Mouse (Mus musculus) megakaryocyte, adult 5-6 weeks (primary cell): ENCODE results near the gene Sema4g. TPM values are rescaled to one million over a fixed set of nuclear protein-coding genes. Genes with fewer than 3 reads are reported as not detected.

Experiments
- ATAC-seq: 2 replicates; pipeline ENCODE4 v1.8.0; 2016; ENCODE audit warnings: mild to moderate bottlenecking, inconsistent platforms; ENCODE audit not compliant: poor library complexity, severe bottlenecking
- total RNA-seq, 2 experiments: library from RNA; stranded (forward) in 1 of 2; stranded (reverse) in 1 of 2; fragments of 153-499, 151-499 nt in 1 of 2; fragments of 221-1000, 200-1000 nt in 1 of 2; gene quantifications; 2 replicates each; pipeline versions ENCODE4 v1.2.3 to v1.2.4; 2015 to 2017

The Sema4g gene
- total RNA-seq (2015) (not detected in 2 replicates), total RNA-seq (2017) (not detected in 2 replicates)

GRCm38 (mm10) chr19:44988831-44989566, at the start of gene Sema4g:
Gene Sema4g (plus strand): TSS chr19:44989101.
- ATAC-seq, result no peak

DNA sequence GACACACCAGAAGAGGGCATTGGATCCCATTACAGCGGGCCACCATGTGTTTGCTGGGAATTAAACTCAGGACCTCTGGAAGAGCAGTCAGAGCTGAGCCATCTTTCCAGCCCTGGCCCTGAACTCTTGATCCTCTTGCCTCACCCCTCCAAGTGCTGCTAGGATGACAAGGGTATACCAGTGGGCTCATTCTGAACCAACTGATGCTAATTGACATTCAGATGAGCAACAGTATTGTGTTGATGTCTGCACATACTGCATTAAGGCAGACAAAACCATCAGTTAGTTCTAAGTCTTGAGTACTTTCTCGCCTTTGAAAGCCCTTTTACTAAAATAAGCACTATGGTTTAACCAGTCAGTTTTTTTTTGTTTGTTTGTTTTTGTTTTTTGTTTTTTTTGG, 29.3 kb upstream of the Sema4g start:
- no peak for ATAC-seq

DNA sequence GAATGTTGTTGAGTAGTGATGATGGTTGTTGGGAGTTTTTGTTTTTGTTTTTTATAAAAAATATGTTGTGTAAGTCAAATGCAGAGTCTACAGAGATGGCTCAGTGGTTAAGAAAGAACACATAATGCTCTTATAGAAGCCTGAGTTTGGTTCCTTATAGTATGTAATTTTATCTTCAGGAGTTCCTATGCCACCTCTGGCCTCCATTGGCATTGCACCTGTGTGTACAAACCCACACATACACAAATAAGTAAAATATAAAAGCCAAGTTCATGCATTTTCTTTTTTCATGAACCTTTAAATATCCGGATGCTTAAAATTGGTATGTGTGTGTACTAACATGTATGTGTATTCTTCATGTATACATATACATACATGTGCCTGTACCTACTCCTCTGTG, 22.9 kb upstream of the Sema4g start:
- ATAC-seq, result no peak

GRCm38 (mm10) chr19:44968329-44968728, 20.6 kb upstream of the Sema4g start:
- no peak for ATAC-seq

DNA sequence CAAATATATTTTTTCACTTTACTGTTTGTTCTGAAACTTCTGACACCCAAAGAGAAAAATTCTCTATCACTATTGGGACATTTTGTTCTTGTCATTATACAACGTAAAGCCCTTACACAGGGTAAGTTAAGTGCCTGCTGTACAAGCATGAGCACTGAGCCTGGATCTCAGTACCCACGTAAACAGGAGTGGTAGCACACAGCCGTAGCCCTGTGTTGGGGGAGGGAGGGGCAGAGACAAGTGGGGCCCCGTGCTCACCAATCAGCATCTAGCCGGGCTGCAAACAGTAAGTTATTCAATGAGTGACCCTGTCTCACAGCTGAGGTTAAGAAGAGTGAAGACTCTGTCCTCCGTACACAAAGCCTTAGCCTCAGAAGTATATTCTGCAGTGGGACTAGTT, 12.3 kb upstream of the Sema4g start:
- ATAC-seq, result no peak

DNA sequence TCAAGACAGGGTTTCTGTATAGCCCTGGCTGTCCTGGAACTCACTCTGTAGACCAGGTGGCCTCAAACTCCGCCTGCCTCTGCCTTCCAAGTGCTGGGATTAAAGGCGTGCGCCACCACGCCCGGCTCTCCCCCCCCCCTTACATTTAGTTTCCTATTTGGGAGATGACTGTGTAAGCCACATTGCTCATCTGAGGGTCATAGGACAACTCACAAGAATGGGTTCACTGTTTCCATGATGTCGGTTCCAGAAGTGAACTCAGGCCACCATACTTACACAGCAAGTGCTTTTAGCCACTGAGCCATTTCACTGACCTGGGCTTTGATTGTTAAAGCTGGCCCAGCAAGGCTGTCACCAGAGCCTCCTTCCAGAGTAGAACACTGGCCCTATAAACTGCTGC, 11.8 kb upstream of the Sema4g start:
- ATAC-seq, result no peak

- no peak for ATAC-seq
Observed at GRCm38 (mm10) chr19:44980787-44981186, 8.1 kb upstream of the Sema4g start.

- ATAC-seq, result no peak
Observed at GRCm38 (mm10) chr19:44982477-44983115, 6.3 kb upstream of the Sema4g start.

DNA sequence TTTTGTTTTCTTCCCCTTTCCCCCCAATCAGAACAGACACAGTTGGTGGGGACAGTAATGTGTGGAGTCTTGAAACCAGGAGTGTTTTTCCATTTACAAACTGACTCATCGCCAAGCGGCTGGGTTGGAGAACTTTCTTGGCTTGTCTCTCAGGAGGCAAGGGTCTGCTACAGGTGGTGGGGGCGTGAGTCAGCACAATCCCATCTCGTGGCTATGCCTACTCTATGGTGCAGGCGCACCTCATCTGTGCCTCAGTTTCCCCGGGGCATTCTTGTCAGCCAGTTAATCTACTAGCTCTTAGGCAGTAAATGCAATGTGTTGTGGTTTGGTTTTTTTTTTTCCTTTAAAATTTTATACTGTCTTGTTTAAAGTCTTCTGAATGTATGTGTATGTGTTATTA, 5.5 kb upstream of the Sema4g start:
- ATAC-seq, result no peak

- ATAC-seq, result no peak
Observed at GRCm38 (mm10) chr19:44984420-44984819, 4.5 kb upstream of the Sema4g start.

GRCm38 (mm10) chr19:44985159-44985988, 3.5 kb upstream of the Sema4g start:
- ATAC-seq, result no peak

- no peak for ATAC-seq
Observed at GRCm38 (mm10) chr19:44987004-44987403, 1.9 kb upstream of the Sema4g start.

DNA sequence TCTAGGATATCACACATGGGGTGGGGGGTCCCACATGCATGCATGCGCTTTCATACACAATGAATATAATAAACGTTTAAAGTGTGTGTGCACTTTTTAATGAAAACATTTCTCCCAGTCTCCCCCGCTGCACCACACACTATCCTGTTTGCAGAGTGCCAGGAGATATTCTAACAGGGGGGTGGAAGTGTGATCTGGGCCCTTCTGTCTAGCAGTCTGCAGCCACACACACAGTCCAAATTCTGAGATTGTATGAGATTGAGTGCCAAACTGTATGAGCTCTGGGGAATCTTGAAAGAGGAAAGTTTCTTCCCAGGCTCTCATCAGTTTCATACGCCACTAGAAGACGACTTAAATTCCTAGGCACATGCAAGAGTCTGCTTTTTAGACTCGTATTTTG, 1.1 kb upstream of the Sema4g start:
- ATAC-seq, result no peak

DNA sequence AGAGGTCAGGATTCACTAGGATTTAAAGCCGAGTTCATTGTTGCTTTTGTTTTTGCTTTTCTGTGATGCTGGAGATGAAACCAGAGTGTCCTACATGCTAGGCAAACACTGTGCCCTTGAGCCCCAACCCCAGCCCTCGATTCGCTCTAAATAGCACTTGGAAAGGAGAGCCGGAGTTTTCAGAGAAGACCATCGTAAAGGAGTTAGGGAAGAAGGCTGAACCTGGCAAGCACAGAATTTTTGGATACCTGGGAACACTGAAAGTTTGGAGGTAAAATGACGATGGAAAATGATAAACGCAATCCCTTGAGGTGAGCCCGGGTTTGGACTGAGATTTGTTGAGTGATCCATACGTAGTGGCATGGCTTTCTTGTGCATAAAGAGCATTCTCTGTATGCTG, 580 bp upstream of the Sema4g start:
- no peak for ATAC-seq

DNA sequence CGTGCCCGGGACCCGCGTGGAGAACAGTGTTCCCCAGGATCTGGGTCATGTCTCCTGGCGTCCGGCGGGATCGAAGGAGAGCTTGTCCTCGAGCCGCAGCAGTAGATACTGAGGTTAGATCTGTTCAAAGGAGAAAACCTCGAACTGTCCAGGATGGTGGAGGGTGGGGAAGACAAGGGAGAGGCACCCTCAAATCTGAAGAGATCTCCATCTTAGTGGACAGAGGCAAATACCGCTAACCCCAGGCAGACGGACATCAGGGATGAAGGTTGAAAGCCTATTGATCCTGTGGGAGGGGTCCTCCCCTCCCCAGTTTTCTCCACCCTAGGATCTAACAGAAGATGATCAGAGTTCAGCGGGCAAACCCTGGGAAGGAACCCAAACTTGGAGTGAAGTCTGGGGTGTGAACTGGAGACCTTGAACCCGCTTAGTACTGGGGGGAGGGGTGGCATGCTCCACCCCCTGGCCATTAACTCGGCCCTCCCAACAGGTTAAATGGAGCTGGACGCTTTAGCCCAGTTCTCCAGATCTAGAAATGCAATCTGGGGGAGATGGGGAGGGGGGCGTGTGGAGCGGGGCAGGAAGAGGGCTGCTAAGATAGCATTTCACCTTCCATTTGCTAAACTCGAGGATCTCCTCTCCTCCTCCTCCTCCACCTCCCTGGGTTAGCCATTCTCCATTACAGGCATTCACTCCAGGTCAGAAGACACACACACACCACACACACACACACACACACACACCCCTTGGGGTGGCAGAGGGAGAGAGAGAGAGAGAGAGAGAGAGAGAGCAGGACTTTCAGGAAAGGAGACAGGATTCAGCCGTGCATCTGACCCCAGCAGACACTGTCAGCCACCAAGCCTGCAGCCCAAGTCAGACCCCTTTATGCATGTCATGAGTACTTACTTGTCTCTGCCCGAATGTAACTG, 930 bp downstream of the Sema4g start:
- ATAC-seq, result no peak

DNA sequence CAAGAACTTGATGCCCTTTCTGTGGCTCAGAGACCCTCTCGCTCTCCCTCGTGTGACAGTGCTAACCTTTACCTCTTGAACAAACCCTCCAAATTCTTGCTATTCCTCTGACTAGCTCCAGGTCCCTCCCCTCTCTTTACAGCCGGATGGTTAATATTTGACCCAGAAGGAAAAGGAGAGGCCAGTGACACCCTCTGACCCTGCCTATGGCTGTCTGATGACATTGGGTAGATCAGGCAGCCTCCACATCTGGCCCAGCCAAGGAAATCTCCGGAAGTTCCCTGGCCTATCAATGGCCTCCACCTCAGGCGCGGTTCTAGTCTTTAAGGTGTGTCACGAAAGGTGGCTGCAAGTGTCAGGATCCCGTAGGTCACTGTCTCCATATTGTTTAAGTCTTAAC, 2.1 kb downstream of the Sema4g start:
- ATAC-seq, result no peak

DNA sequence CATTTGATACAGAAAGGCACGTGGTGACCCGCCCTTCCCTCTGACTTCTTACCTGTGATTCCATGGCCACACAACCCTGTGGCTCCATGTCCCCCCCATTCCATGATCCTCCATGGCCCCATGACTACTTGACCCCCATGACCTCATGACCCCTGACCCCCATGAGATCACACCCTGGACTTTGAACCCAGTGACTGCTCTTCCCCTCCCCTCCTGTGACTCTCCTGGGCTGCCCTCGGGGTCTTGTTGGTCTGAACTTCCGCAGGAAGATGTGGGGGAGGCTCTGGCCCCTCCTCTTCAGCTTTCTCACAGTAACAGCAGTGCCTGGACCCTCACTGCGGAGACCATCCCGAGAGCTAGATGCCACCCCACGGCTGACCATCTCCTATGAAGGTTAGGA, 3.3 kb downstream of the Sema4g start:
- ATAC-seq, result no peak

GRCm38 (mm10) chr19:44992712-44993111, 3.8 kb downstream of the Sema4g start:
- no peak for ATAC-seq

DNA sequence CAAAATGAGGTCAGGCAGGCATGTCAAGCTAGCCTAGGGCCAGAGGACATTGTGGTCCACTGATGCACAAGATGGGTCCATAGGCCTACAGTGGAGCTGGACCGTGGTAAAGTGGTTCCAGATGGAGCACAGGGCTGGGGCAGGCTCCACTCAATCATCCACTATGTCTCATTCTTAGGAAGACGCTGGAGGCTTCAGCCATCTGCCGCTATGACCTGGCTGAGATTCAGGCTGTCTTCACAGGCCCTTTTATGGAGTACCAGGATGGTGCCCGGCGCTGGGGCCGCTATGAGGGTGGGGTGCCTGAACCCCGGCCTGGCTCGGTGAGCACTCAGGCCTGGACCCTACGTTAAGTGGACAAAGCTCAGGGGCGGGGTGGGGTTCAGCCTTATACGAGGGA, 8.9 kb downstream of the Sema4g start:
- ATAC-seq, result no peak

DNA sequence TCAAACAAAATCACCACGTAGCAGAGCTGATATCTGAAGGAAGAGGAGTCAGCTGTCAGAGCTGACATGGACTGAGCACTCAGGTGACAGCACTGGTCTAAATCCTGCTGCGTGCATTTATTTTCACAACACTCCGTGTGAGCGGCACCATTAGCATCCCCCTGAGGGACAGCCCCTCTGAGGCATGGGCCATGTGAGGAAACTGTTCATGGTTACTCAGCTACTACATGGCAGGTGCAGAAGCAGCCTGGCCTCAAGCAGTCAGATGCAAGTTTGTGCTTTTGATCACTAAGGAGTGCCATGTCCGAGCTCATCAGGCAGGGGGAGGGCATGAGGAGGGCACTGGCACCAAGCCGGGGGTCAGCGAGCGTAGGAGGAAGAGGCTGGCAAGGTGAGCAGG, 10.7 kb downstream of the Sema4g start:
- no peak for ATAC-seq

GRCm38 (mm10) chr19:45002301-45002700, 13.4 kb downstream of the Sema4g start:
- no peak for ATAC-seq
